Comparison of ENCODE assay signal across 8 mouse cellular contexts in genomic region chr9:64173666-64174220, GRCm38 (mm10). TPM values are rescaled to one million over a fixed set of nuclear protein-coding genes. Genes with fewer than 3 reads are reported as not detected.
DNase-seq lines count a peak whose midpoint lies in the region; ATAC-seq and TF ChIP-seq lines count a peak whose summit lies in the region.

No protein-coding gene starts in this region.

- H3K4me2 ChIP-seq in lung, embryonic 15.5 days: peak overlapping the region; percentile 64
- peak overlapping the region; percentile 92 for H3K4me2 ChIP-seq in embryonic facial prominence, embryonic 14.5 days (ENCODE audit: low read depth, low read length)

- peaks cover 41% of the 10 kb centered on the region for H3K36me3 ChIP-seq in lung, embryonic 15.5 days
- peaks cover 42% of the 10 kb centered on the region for H3K36me3 ChIP-seq in embryonic facial prominence, embryonic 14.5 days (ENCODE audit: control insufficient read depth, insufficient read depth, low read length)
- peaks cover 52% of the 10 kb centered on the region for H3K36me3 ChIP-seq in limb, embryonic 10.5 days

- peaks cover 24% of the 10 kb centered on the region for H3K4me1 ChIP-seq in lung, embryonic 15.5 days
- peaks cover 11% of the 10 kb centered on the region; the same call in 1 of the 2 replicates for H3K4me1 ChIP-seq in embryonic facial prominence, embryonic 14.5 days (ENCODE audit: control insufficient read depth, insufficient read depth, low read length)
- H3K4me1 ChIP-seq in limb, embryonic 10.5 days: peaks cover 14% of the 10 kb centered on the region
- H3K4me1 ChIP-seq in olfactory bulb, adult 2 months (ENCODE audit: control insufficient read depth, insufficient read depth, low read length): peaks cover 4% of the 10 kb centered on the region; the same call in 1 of the 2 replicates

- no peak for ATAC-seq in lung, embryonic 15.5 days (ENCODE audit: borderline replicate concordance, extremely low read depth, low FRiP score, low TSS enrichment)
- ATAC-seq in embryonic facial prominence, embryonic 14.5 days (ENCODE audit: low read depth): no peak

- H3K4me3 ChIP-seq in lung, embryonic 15.5 days: peak overlapping the region; percentile 86
- peak overlapping the region; percentile 56 for H3K4me3 ChIP-seq in embryonic facial prominence, embryonic 14.5 days (ENCODE audit: low read depth, low read length)
- H3K4me3 ChIP-seq in limb, embryonic 10.5 days: peak overlapping the region; percentile 68
- peak overlapping the region; percentile 74 for H3K4me3 ChIP-seq in olfactory bulb, adult 2 months (ENCODE audit: insufficient read depth, low read depth, low read length)

- H3K9ac ChIP-seq in lung, embryonic 15.5 days: peak overlapping the region; percentile 89
- H3K9ac ChIP-seq in embryonic facial prominence, embryonic 14.5 days (ENCODE audit: low read depth, low read length): peak overlapping the region; percentile 76

- TF ChIP-seq POLR2A in olfactory bulb, adult 2 months (IDR thresholded peaks at IDR 0.05; ENCODE audit: insufficient read depth, low read depth, low read length): no peak

- no peak for DNase-seq in lung, adult 18-20 months
- no peak for DNase-seq in embryonic facial prominence, embryonic 14.5 days (ENCODE audit: low spot score)
- DNase-seq in limb, embryonic 10.5 days (ENCODE audit: low spot score): no peak
- no peak for DNase-seq in layer of hippocampus, adult 9-10 months (ENCODE audit: low spot score)
- DNase-seq in spleen, postnatal 10 days (ENCODE audit: low spot score in 2 of 2): no peak
- DNase-seq in cerebellum, adult 8-10 months: no peak

- WGBS in lung, embryonic 15.5 days: under 1% methylated on average over 16 of the region's 16 CpGs
- under 1% methylated on average over 16 of the region's 16 CpGs for WGBS in embryonic facial prominence, embryonic 14.5 days
- WGBS in limb, embryonic 10.5 days: under 1% methylated on average over 16 of the region's 16 CpGs
- WGBS in olfactory bulb, adult 2 months: under 1% methylated on average over 16 of the region's 16 CpGs

- H3K27ac ChIP-seq in lung, embryonic 15.5 days: peak overlapping the region; percentile 98; the same call in 1 of the 2 replicates
- H3K27ac ChIP-seq in embryonic facial prominence, embryonic 14.5 days (replicated peaks; ENCODE audit: low read depth, low read length): peak overlapping the region; percentile 97
- peak overlapping the region; percentile 95 for H3K27ac ChIP-seq in limb, embryonic 10.5 days
- H3K27ac ChIP-seq in olfactory bulb, adult 2 months (ENCODE audit: insufficient read depth, low read depth, low read length): no peak overlapping the region

- no peaks in the 10 kb centered on the region for H3K27me3 ChIP-seq in lung, embryonic 15.5 days
- no peaks in the 10 kb centered on the region for H3K27me3 ChIP-seq in embryonic facial prominence, embryonic 14.5 days (replicated peaks; ENCODE audit: control insufficient read depth, insufficient read depth, low read length)
- H3K27me3 ChIP-seq in limb, embryonic 10.5 days (ENCODE audit: low read depth, poor library complexity, severe bottlenecking): no peaks in the 10 kb centered on the region

- H3K9me3 ChIP-seq in lung, embryonic 15.5 days: no peaks in the 10 kb centered on the region
- no peaks in the 10 kb centered on the region for H3K9me3 ChIP-seq in embryonic facial prominence, embryonic 14.5 days (ENCODE audit: control insufficient read depth, low read length)
- H3K9me3 ChIP-seq in limb, embryonic 10.5 days (replicated peaks): no peaks in the 10 kb centered on the region

- TF ChIP-seq CTCF in olfactory bulb, adult 2 months (IDR thresholded peaks at IDR 0.05; ENCODE audit: insufficient read depth, low read depth, low read length): no peak

RNA-seq across cellular contexts. Expression of gene Rpl4, which starts 0.6 kb away (rescaled TPM):
- 1,133 and 1,159 TPM in 2 replicates for polyA plus RNA-seq in lung, embryonic 15.5 days (2015; fragmentation: Nextera tagmentation; extraction: Ambion mirVana)
- 1,344 and 1,393 TPM in 2 replicates for polyA plus RNA-seq in embryonic facial prominence, embryonic 14.5 days (2014; fragmentation: Nextera tagmentation; extraction: Ambion mirVana)
- 1,265 and 1,468 TPM in 2 replicates for polyA plus RNA-seq in limb, embryonic 10.5 days (2016; fragmentation: Nextera tagmentation; extraction: Ambion mirVana)
- polyA plus RNA-seq in olfactory bulb, adult 2 months (2012; ENCODE audit: insufficient read depth, insufficient read length, low replicate concordance, missing spikeins): 468 TPM in 1 of 2 replicates, not detected in the other

RNA-seq across cellular contexts. Expression of gene Zwilch, which starts 0.8 kb away (rescaled TPM):
- polyA plus RNA-seq in lung, embryonic 15.5 days (2015; fragmentation: Nextera tagmentation; extraction: Ambion mirVana): 26.3 and 26.6 TPM in 2 replicates
- 10.6 and 17.4 TPM in 2 replicates for polyA plus RNA-seq in embryonic facial prominence, embryonic 14.5 days (2014; fragmentation: Nextera tagmentation; extraction: Ambion mirVana)
- 47.1 and 52.1 TPM in 2 replicates for polyA plus RNA-seq in limb, embryonic 10.5 days (2016; fragmentation: Nextera tagmentation; extraction: Ambion mirVana)
- not detected in 2 replicates for polyA plus RNA-seq in olfactory bulb, adult 2 months (2012; ENCODE audit: insufficient read depth, insufficient read length, low replicate concordance, missing spikeins)

RNA-seq across cellular contexts. Expression of gene Snapc5, which starts 5.3 kb away (rescaled TPM):
- polyA plus RNA-seq in lung, embryonic 15.5 days (2015; fragmentation: Nextera tagmentation; extraction: Ambion mirVana): 30.6 and 32.8 TPM in 2 replicates
- 19.2 and 21.2 TPM in 2 replicates for polyA plus RNA-seq in embryonic facial prominence, embryonic 14.5 days (2014; fragmentation: Nextera tagmentation; extraction: Ambion mirVana)
- 28.6 and 31.5 TPM in 2 replicates for polyA plus RNA-seq in limb, embryonic 10.5 days (2016; fragmentation: Nextera tagmentation; extraction: Ambion mirVana)
- polyA plus RNA-seq in olfactory bulb, adult 2 months (2012; ENCODE audit: insufficient read depth, insufficient read length, low replicate concordance, missing spikeins): not detected in 2 replicates

RNA-seq across cellular contexts. Expression of gene Lctl, which starts 56.8 kb away (rescaled TPM):
- not detected in 2 replicates for polyA plus RNA-seq in lung, embryonic 15.5 days (2015; fragmentation: Nextera tagmentation; extraction: Ambion mirVana)
- not detected in 2 replicates for polyA plus RNA-seq in embryonic facial prominence, embryonic 14.5 days (2014; fragmentation: Nextera tagmentation; extraction: Ambion mirVana)
- not detected in 2 replicates for polyA plus RNA-seq in limb, embryonic 10.5 days (2016; fragmentation: Nextera tagmentation; extraction: Ambion mirVana)
- polyA plus RNA-seq in olfactory bulb, adult 2 months (2012; ENCODE audit: insufficient read depth, insufficient read length, low replicate concordance, missing spikeins): not detected in 2 replicates

Comparison
In these comparisons a context has a peak if more than half of its experiments do, and no peak if none do; other contexts are left out.
1. RNA of gene Zwilch, which starts 0.8 kb away (polyA plus RNA-seq): 47.1 to 52.1 TPM in limb, embryonic 10.5 days, 26.3 to 26.6 TPM in lung, embryonic 15.5 days and 10.6 to 17.4 TPM in embryonic facial prominence, embryonic 14.5 days; not detected in olfactory bulb, adult 2 months; every median in the first group is over 10 times any median in the second.
2. Peak in every context shown above with its lines, with median percentiles within 50 percentile points of each other: H3K4me3 ChIP-seq.